Mouse (Mus musculus): Measurements from ENCODE around the gene Elf4.

DNA sequence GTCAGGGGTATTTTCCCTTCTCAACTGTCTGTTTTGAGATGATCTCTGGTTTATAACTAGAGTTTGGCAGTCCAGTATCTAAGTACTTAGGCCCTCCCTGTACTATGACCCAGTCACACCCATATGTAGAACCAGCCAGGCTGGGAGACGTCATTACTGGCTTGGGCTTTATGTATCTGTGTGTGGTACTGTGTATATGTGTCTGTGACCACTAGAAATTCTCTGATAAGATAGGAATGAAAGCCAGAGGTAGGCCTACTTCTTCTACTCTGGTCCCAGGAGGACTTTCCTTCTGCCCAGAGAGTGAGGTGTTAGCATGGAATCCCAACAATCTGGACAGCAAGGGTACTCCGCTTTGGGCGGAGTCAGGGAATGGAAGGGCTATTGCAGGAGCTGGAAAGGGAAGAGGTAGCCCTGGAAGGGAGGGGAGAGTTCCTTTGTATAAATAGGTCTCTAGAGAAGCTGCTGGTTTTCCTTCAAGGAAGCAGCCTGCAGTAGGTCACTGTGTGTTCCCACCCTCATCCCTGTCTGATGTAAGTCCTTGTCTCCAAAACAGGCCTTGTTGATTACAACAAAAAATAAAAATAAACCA lies 4.5 kb upstream of the Elf4 start:
- TF ChIP-seq TAL1 (IDR thresholded peaks at IDR 0.05; ENCODE audit: low read length) (no peak), GATA1 (IDR thresholded peaks at IDR 0.05; ENCODE audit: low read length) (no peak)
